Mouse (Mus musculus): ENCODE results near the gene Kat6b.
"Not testable (repeated sequence)": the region's sequence is repeated elsewhere in the genome, so short reads cannot be mapped to it uniquely, and the experiment has no call there.

The Kat6b gene

DNA sequence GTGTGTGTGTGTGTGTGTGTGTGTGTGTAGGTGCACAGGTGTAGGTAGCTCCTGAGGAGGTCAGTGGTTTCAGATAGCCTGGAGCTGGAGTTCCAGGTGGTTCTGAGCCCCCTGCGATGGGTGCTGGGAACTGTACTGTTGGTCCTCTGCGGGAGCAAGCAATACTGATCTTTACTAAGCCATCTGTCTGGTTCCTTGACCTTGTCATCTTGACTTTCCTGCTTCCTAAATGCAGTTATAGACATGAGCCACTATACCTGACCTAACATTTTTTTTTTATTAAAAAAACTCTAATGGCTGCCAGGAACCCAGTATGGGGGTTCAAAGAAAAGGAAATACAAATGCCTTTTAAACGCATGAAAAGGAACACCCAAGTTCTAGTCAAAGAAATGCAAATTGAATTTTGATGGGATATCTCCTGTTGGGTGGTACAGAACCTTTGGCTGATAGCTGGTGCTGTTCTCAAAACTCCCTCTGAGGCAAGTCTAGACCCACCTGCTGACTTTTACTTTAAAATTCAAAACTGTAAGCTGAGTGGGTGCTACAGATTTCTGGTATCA lies 4.8 kb downstream of the Kat6b start:
- DNase-seq: no peak

- not testable (repeated sequence) for DNase-seq
Observed at GRCm38 (mm10) chr14:21487135-21487534, 5.9 kb downstream of the Kat6b start.

DNA sequence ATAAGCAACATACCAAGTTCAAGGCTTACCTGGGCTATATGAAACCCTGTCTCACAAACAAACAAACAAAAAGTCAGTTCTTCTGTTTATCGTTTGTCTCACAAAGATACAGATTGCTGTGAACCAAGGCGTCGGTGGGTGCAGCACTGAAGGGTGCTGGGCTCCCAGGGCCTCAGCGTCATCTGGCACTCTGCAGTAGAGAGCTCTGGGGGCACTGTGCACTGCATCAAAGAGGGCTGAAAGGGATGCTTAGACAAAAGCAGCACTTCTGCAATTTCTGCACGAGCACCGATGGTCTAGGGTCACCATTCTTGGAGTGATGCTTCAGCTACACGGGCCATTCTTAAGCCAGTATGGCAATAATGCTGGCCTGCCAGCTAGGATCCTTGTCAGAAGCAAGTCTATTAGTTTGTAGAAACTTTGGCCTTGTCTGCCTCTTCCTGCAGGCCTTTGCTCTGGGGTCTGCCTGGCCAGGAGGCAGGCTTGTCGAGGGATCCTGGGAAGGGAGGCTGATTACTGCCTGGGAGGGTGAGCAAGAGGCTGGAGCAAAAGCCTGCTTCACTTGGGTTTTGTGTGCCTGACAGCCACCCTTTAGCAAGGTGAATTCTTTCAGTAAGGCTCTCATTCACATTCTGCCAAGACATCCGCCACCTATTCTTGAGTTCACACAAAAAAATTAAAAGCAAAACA lies 7.3 kb downstream of the Kat6b start:
- not testable (repeated sequence) for DNase-seq

GRCm38 (mm10) chr14:21489116-21489485 lies 7.9 kb downstream of the Kat6b start:
- no peak for DNase-seq

DNA sequence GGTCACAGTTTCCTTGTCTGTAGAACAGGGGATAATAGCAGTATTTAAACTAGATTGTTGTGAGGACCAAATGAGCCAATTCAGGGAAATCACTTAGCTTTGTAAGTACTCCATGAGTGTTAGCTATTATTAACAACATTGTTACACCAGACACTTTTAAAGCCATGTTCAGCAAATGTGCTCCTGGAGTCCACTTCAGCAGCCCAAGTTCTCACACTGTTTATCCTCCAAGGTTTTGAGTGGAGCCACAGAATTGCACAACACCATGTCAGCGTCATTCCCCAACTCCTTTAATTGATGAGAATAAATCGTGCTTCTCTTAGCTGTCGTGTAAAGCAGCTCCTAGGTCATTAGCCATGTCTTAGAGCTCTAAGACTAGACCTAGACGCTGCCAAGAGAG lies 8.9 kb downstream of the Kat6b start:
- no peak for DNase-seq

- peak; percentile 16 for DNase-seq
Observed at GRCm38 (mm10) chr14:21498361-21498996, 17.2 kb downstream of the Kat6b start.

DNA sequence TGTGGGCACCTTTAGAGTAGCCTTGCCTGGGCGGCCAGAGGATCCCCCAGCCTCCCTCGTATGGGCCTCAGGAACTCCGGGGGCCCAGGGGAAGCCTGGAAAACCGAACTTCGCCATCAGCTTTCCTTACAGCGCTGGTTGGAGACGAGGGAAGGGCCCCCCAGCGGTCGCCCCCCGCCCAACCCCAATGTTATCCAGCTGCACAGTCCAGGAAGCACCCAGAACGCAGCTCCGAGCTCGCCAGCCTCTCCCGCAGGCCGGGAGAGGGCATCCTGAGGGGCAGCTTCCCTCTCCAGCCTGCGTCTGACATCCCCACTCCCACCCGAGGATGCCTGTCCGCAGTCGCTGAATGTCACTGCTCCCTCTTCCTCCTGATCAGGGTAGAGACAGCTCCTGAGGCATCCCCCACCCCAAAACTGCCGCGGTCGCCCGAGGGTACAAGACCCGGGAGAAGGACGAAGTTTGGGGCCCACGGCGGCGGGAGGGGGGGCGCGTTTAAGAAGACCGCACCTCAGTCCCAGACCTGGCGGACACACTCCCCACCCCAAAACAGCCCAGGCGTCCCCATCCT lies 17.9 kb downstream of the Kat6b start:
- peak; percentile 72 for DNase-seq

GRCm38 (mm10) chr14:21499631-21500153 lies 18.5 kb downstream of the Kat6b start:
- DNase-seq: peak; percentile 85

GRCm38 (mm10) chr14:21500154-21501047 lies 19.2 kb downstream of the Kat6b start:
- DNase-seq: peak; percentile 99

DNA sequence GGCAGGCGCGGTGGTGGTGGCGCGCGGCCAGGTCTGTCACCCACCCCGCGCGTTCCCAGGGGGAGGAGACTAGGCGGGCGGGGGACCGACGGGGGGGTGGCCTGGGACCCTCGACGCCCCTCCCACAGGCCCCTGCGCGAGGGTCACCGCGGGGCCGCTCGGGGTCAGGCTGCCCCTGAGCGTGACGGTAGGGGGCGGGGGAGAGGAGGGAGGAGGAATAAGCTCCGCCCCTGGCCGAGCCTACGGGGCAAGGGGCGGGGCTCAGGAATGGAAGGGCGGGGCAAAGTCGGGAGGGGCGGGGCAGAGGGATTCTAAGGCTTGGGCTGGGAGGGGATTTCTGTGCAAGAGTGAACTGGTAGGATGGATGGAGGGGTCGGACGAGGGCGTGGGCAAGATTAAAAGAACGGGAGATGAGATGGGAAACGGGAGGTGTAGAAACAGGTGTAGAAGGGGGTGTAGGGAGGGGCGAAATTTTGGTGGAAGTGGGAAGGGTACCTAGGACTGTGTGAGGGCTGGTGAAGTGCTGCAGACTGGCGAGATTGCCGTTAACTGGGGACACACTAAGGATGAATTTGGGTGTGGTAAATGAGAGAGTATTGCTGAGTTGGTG lies 19.9 kb downstream of the Kat6b start:
- DNase-seq: peak; percentile 92

DNA sequence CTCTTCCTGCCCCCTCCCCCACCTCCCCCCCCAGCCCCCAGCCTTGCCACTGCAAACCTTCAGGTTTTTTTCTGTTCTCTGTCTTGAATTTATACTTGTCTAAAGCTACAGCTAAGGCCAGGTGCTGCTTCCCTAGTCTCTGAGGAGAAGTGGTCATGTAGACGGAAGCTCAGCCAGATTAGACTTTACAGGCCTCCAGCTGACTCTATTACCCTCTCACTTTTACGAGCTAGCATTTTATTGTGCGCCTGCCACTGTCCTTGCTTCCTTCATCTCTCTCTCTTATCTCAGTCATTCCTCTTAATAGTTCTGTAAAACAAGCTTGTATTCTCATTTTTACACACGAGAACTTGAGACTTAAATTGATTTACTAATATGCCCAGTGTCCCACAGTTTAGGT lies 23.8 kb downstream of the Kat6b start:
- no peak for DNase-seq

GRCm38 (mm10) chr14:21507046-21507445 lies 25.8 kb downstream of the Kat6b start:
- DNase-seq: no peak

GRCm38 (mm10) chr14:21509111-21509905 lies 28.1 kb downstream of the Kat6b start:
- no peak for DNase-seq

DNA sequence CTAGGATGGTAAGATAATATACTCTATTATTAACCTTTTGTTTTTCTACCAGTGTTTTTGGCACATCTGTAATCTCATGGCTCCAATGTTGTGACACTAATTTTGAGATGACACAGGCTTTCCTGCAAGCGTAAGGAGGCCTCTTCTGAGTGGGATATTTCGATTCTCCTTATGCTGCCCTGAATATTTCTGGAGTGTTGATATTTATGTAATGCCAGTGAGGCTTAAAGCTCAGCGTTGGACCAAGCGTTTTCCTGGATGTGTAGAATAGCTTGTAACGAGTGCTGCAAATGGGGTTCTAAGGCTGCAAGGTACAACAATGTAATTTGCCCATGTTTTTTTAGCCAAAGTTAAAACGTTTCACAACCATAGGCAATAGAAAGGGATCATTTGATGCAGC lies 30.2 kb downstream of the Kat6b start:
- no peak for DNase-seq

- DNase-seq: no peak
Observed at GRCm38 (mm10) chr14:21515505-21515904, 34.3 kb downstream of the Kat6b start.

DNA sequence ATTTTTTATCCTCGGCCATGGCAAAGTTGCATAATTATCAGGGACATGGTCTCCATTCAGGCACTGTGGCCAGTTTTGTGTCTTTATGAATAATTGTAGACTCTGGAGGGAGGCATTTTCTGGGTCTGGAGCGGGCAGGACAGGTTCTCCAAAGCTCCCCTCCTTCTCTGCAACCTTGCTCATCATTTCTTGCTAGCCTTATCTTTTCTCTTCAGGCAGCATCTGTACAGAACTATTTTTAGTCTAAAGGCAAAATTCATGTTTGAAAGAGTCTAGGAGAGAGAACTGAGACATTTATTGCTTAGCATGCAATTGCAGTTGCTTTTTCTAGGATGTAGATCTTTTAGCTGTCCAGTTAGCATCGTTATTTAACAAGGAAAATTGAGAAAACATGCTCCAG lies 38.1 kb downstream of the Kat6b start:
- DNase-seq: no peak

- no peak for DNase-seq
Observed at GRCm38 (mm10) chr14:21520496-21520895, 39.3 kb downstream of the Kat6b start.

GRCm38 (mm10) chr14:21521496-21521895 lies 40.3 kb downstream of the Kat6b start:
- not testable (repeated sequence) for DNase-seq

DNA sequence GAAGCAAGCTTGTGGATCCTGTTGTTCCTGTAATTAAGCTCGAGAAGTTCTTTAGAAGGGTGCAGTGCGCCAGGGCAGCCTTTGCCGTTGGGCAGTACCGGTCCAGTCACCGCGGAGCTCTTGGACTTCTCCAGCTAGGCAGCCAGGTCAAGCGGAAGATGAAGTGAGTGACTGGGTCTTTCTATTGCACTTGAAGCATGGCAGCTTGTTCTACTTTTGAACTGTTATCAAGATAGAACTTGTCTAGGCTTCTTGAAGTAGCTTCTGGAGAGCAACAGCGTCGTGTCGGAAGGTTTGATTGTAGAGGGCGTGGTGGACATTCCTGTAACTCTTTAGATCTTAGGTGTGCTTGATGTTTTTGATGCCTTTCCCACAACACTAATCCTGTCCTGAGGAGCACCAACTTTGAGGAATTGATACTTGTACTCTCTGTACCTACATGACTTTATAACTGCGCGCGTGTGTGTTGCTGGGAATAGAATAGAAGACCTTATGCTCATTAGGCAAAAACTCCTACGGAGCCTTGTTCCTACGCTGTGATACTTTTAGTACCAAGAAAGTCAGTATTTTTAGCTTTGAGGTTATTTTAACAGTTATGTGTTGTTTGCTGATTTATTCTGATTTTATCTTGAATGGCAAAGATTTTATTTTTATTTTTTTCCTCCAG lies 41.2 kb downstream of the Kat6b start:
- no peak for DNase-seq

DNA sequence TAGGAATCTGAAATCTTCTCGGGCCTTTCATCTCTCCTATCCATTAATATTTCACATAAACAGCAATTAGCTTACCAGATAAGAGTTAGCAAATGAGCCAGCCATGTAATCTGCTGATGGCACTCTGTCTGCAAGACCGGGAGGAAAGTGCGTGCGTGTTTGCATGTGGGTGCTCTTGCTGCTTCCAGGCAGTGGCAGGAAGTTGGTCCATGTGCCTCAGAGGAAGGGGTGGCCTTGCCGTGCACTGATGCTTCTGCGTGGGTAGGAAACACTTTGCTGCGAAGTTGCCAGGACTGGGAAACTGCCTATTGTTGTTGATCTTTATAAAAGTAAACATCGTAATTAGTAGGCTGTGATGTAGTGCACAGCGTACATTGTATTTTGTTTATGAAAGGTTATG lies 42.0 kb downstream of the Kat6b start:
- DNase-seq: peak; percentile 63
